Mouse (Mus musculus): ENCODE results near the gene Smg6.

DNA sequence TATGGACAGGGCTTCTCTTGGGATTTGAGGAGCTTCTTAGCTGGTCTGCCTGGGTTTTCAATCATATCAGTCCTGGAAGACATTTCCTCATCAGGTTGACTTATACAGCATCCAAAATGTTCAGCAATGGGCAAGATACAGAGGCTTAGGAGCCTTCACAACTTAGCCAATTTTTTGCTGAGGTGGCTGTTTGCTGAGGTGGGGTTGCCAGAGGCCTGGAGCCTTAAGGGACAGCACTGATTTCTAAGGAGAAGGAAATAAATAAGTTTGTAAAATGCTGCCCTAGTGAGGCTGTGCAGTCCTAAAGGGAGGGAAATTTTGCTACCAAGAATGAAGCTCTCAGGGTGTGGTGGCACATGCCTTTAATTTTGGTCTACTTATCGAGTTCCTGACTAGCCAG, 65.7 kb downstream of the Smg6 start:
- no peak for TF ChIP-seq CTCF (IDR thresholded peaks at IDR 0.05; ENCODE audit: control insufficient read depth, insufficient read depth, low read length)
- no peak for TF ChIP-seq POLR2A (IDR thresholded peaks at IDR 0.05; ENCODE audit: borderline replicate concordance, control insufficient read depth, low read depth, low read length)
